Comparison of ENCODE assay signal across 15 mouse cellular contexts in genomic region chr9:12960337-12960736, GRCm38 (mm10).
"Had no signal": no experiment of that assay in that cellular context is flagged by ENCODE, and none has a peak within 500 bp of the region (broad histone marks: within the 10 kb centered on the region; RNA-seq: fewer than 3 reads in every experiment).

No protein-coding gene starts in this region.

- H3K9ac ChIP-seq: limb, embryonic 15.5 days; liver, embryonic 12.5 days; lung, embryonic 14.5 days; midbrain, embryonic 15.5 days; neural tube, embryonic 12.5 days had no signal

- DNase-seq: kidney, adult 9 months; kidney, postnatal 36 days; lung, embryonic 14.5 days; lung, postnatal 10 days; lung, postnatal 4 days; thymus, adult 18-20 months; thymus, postnatal 14 days had no signal

- H3K4me2 ChIP-seq: limb, embryonic 15.5 days; liver, embryonic 12.5 days; lung, embryonic 14.5 days; midbrain, embryonic 15.5 days; neural tube, embryonic 12.5 days had no signal

- ATAC-seq: intestine, postnatal 0 days; liver, embryonic 12.5 days; midbrain, embryonic 15.5 days had no signal

- H3K36me3 ChIP-seq: limb, embryonic 15.5 days; liver, embryonic 12.5 days; midbrain, embryonic 10.5 days; midbrain, embryonic 15.5 days; neural tube, embryonic 12.5 days had no signal

- H3K4me3 ChIP-seq: layer of hippocampus, adult 2 months; limb, embryonic 15.5 days; liver, embryonic 12.5 days; midbrain, embryonic 10.5 days; midbrain, embryonic 15.5 days; neural tube, embryonic 12.5 days had no signal

- H3K4me1 ChIP-seq: limb, embryonic 15.5 days; liver, embryonic 12.5 days; midbrain, embryonic 10.5 days; midbrain, embryonic 15.5 days; neural tube, embryonic 12.5 days had no signal

- H3K9me3 ChIP-seq: limb, embryonic 15.5 days; liver, embryonic 12.5 days; midbrain, embryonic 10.5 days; midbrain, embryonic 15.5 days; neural tube, embryonic 12.5 days had no signal

- H3K27ac ChIP-seq: kidney, postnatal 0 days; layer of hippocampus, adult 2 months; limb, embryonic 15.5 days; liver, embryonic 12.5 days; midbrain, embryonic 10.5 days; midbrain, embryonic 15.5 days; neural tube, embryonic 12.5 days had no signal

- H3K27me3 ChIP-seq: limb, embryonic 15.5 days; liver, embryonic 12.5 days; midbrain, embryonic 15.5 days; neural tube, embryonic 12.5 days had no signal
